Mouse (Mus musculus): ENCODE results near the gene Cyp27b1.

DNA sequence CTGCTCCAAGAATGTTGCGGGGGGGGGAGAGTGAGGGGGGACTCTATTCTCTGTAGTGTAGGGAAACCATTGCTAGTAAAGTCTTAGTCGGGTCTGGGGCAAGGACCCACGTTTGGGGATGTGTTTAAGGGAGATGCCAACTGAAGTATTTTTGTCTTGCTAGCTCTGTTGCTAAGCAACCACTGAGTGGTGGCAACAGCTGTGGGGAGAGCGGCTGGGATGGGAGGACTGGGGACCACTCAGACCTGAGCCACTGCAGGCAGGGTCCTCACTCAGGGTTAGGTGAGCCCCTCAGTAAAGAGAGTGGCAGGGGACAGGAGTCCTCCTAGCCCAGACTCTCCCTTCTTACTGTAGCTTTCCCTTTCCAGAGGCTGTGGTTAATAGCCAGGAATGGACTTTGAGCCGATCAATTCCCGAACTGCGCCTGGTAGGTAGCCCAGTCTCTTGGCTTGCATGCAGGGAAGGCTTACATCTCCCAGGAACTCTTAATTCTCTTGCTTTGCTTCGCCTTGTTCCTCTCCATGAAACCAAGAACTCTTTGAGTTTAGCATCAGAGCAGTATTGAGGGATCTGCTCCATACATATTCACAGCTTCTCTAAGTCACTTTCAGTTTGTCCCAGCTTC, 34.1 kb downstream of the Cyp27b1 start:
- TF ChIP-seq CTCF (IDR thresholded peaks at IDR 0.05; ENCODE audit: low read depth, low read length) (no peak), GATA2 (IDR thresholded peaks at IDR 0.05; ENCODE audit: borderline replicate concordance, low read depth, low read length) (no peak), GATA1 (IDR thresholded peaks at IDR 0.05; ENCODE audit: borderline replicate concordance, low read length) (no peak), POLR2AphosphoS5 (IDR thresholded peaks at IDR 0.05; ENCODE audit: insufficient replicate concordance, low read depth, low read length) (no peak), TAL1 (conservative IDR thresholded peaks at IDR 0.05; ENCODE audit: low read depth, low read length) (no peak)

All from G1E (cell line).